Mouse (Mus musculus) urinary bladder, postnatal 10 days (tissue): ENCODE measurements around the gene Pcnx2.

ENCODE experiments used
- DNase-seq: peaks from one replicate; pipeline ENCODE4 v3.0.0; 2022; ENCODE audit warnings: low spot score

Gene Pcnx2

GRCm38 (mm10) chr8:125819797-125820196, 78.3 kb downstream of the Pcnx2 start:
- no peak for DNase-seq

GRCm38 (mm10) chr8:125818796-125819195, 79.3 kb downstream of the Pcnx2 start:
- no peak for DNase-seq

GRCm38 (mm10) chr8:125816742-125817141, 81.4 kb downstream of the Pcnx2 start:
- no peak for DNase-seq

- DNase-seq, result no peak
Measured at GRCm38 (mm10) chr8:125808826-125809225, 89.3 kb downstream of the Pcnx2 start.

GRCm38 (mm10) chr8:125807905-125808310, 90.2 kb downstream of the Pcnx2 start:
- DNase-seq, result no peak

- DNase-seq, result no peak
Measured at GRCm38 (mm10) chr8:125806459-125806858, 91.7 kb downstream of the Pcnx2 start.

GRCm38 (mm10) chr8:125796970-125797369, 101.1 kb downstream of the Pcnx2 start:
- DNase-seq, result no peak

GRCm38 (mm10) chr8:125795341-125795740, 102.8 kb downstream of the Pcnx2 start:
- DNase-seq, result no peak

- no peak for DNase-seq
Measured at GRCm38 (mm10) chr8:125792816-125793455, 105.2 kb downstream of the Pcnx2 start.

GRCm38 (mm10) chr8:125786886-125787285, 111.2 kb downstream of the Pcnx2 start:
- no peak for DNase-seq

GRCm38 (mm10) chr8:125782161-125782560, 116.0 kb downstream of the Pcnx2 start:
- DNase-seq, result no peak

GRCm38 (mm10) chr8:125779656-125780055, 118.5 kb downstream of the Pcnx2 start:
- no peak for DNase-seq

GRCm38 (mm10) chr8:125778919-125779318, 119.2 kb downstream of the Pcnx2 start:
- no peak for DNase-seq

- no peak for DNase-seq
Measured at GRCm38 (mm10) chr8:125777478-125778164, 120.5 kb downstream of the Pcnx2 start.

GRCm38 (mm10) chr8:125776800-125777199, 121.3 kb downstream of the Pcnx2 start:
- no peak for DNase-seq

- no peak for DNase-seq
Measured at GRCm38 (mm10) chr8:125776314-125776713, 121.8 kb downstream of the Pcnx2 start.

- no peak for DNase-seq
Measured at GRCm38 (mm10) chr8:125775031-125775430, 123.1 kb downstream of the Pcnx2 start.

- no peak for DNase-seq
Measured at GRCm38 (mm10) chr8:125773281-125773803, 124.8 kb downstream of the Pcnx2 start.

- no peak for DNase-seq
Measured at GRCm38 (mm10) chr8:125772300-125772699, 125.8 kb downstream of the Pcnx2 start.

- no peak for DNase-seq
Measured at GRCm38 (mm10) chr8:125768079-125768478, 130.0 kb downstream of the Pcnx2 start.

GRCm38 (mm10) chr8:125763066-125763786, 134.9 kb downstream of the Pcnx2 start:
- no peak for DNase-seq

GRCm38 (mm10) chr8:125759022-125759421, 139.1 kb downstream of the Pcnx2 start:
- no peak for DNase-seq

- no peak for DNase-seq
Measured at GRCm38 (mm10) chr8:125757106-125757496, 141.0 kb downstream of the Pcnx2 start.
